Mouse (Mus musculus) frontal cortex, postnatal 25 days (tissue): ENCODE results near the gene Chd5.
A peak's percentile ranks its signal among the peaks of the same experiment; 100 is the strongest.

Experiments used
- DNase-seq, 2 experiments: peaks; one replicate each; pipeline ENCODE4 v3.0.0; 2022; ENCODE audit warnings: low spot score in 2 of 2

Chd5 gene

DNA sequence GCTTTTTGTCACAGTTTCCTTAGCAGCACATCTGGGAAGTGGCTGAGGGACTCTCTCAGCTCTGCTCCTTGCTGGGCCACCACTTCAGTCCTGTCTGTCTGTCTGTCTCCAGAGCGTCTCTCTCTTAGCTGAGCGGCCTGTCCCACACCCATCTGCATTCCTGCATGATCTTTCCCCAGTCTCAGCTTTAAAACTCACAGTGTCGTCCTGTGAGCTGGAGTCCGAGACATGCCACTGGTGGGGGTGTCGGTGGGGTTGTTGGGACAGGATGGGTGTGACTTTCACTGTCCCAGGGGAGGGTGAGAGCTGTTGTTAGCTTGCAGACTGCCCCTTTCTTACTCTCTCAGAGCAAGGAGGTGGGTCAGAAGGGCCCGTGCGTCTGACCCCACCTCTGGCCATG is 17.2 kb downstream of the Chd5 start:
- DNase-seq, result no peak

DNA sequence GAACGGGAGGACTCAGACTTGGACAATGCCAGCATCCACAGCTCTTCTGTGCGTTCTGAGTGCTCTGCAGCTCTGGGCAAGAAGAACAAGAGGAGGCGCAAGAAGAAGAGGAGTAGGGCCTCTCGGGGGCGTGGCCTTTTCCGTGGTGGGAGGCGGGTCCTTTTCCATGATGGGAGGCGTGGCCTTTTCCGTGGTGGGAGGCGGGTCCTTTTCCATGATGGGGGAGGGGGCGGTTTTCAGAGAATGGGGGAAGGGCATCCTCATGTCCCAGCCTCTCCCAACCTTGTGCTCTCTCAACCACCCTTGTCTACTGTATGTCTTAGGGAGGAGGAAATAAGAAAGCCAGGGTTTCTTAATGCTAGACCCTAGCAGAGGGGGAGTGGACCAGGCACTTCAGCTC is 21.2 kb downstream of the Chd5 start:
- DNase-seq, result no peak

DNA sequence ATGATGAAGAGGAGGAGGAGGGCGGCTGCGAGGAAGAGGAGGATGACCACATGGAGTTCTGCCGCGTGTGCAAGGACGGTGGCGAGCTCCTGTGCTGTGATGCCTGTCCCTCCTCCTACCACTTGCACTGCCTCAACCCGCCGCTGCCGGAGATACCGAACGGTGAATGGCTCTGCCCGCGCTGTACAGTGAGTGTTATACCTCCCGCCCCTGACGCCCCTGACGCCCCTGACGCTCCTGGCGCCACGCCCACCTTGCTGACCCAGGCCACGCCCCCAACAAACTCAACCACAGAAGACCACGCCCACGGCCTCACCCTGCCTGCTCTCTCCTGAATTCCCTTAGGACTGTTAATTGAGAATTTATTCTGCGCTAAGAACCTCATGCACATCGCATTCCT is 22.4 kb downstream of the Chd5 start:
- DNase-seq, result no peak

DNA sequence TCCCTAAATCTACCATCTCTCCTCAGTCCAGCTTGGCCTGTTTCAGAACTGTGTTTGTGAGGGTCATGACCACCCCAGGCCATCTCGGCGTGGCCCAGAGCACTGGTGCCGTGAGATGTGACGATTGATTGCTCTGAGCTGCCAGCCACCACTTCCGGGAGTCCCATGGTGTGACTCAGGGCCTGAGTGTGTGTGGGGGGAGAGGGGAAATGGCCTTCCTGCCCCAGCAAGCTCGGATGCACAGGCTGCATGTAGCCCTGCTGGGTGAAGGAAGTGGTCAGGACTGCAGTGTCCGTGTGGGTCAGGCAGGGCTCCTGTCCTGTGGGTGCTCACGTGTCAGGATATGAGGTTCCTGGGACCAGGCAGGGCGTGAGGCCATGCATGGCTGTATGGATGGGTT is 23.7 kb downstream of the Chd5 start:
- DNase-seq, result no peak

DNA sequence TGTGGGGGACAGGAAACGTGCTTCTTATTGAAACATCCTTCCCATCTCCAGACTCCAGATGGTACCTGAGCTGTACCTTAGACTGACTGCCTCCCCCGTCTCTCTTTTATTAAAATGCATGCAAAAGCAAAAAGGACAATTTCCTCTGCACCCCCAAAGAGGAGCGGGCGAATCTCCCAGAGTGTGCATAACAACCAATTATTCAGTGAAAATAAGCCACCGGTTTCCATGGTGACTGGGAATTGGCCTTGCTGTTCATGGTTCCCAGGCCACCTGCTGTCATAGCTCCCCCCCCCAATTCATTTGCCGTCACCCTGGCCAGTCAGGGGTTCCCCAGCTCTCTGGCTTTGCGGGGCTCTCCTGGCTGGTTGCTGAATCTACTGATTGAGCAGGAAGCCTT is 26.8 kb downstream of the Chd5 start:
- DNase-seq, result no peak

DNA sequence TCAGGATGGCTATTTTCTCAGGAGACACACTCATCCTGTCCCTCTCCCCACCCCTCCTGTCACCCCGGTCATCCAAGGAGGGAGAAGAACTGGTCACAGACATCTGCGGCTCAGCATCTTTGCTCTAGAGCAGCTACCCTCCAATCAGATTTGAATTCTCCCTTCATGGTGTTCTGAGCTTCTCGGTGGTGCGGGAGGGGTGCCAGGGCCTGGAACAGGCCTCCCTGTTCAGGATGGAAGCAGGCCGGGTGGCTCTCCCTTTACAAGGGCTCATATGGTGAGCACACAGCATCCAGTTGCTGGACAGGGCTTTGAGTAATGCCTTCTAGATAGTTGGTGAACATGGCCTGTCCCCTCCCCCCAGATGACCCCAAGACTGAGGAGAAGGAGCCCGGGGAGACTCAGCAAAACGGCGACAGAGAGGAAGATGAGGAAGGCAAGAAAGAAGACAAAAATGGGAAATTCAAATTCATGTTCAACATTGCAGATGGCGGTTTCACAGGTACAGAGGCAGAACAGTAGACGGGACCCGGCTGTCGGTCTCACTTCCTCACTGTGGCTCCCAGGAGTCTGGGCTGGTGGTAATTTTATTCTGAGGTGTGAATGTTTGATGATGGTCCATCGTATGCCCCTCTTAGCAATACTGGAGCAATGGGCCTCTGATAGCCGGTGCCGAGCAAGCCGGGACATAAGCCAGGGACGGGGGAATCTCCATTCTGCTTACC is 44.2 kb downstream of the Chd5 start:
- no peak for DNase-seq

DNA sequence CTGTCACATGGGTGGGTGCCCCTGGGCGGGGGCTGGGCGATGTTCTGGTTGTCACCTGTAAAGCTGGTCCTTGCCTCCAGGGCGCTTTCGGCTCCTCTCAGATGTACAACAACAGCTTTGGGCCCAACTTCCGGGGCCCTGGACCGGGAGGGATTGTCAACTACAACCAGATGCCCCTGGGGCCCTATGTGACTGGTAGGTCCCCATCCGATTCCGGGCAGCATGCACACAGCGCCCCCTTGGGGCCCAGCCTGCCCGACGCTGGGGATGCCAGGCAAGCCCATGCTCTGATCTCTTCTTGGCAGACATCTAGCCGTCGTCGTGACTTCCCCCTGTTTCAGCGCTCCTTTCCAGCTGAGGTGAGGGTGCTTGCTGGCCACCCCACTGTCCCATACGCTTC is 47.2 kb downstream of the Chd5 start:
- DNase-seq, result peak in 1 of 2 experiments; percentile 41

DNA sequence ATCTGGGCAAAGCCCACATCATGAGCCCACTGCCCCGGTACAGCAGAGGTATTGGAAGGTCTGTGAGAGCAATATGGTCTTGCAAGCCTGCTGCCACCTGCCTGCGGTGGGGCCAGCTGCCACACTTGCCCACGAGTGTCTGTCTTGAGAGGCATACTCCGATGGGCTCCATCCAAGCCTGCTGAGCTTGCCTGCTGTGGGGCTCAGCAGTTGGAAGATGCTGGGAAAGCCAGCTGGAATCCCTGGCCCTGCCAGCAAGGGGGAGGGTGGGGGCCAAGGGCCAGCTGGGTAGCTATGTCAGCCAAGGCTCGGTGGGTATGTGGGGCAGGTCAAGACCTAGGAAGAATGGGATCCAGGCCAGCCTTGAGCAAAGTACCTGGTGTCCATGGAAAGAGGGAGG is 53.7 kb downstream of the Chd5 start:
- DNase-seq, result no peak

DNA sequence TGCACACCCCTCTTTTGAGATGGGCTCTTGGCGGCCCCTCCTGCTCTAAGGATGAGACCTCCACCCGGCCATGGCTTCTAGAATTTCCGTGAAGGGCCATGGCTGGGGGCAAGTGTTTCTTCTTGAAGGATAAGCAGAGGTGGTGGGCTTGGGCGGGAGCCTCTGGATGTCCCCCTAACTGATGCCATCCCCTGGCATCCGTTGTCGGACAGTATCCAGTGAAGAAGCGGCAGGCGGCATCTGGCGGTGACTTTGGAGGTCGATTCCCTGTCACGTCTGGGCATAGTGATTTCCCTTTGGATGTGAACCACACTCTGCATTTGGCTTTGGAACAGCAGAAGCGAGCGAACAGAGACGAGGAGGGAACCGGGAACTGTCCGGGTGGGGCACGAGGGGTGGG is 54.2 kb downstream of the Chd5 start:
- no peak for DNase-seq

DNA sequence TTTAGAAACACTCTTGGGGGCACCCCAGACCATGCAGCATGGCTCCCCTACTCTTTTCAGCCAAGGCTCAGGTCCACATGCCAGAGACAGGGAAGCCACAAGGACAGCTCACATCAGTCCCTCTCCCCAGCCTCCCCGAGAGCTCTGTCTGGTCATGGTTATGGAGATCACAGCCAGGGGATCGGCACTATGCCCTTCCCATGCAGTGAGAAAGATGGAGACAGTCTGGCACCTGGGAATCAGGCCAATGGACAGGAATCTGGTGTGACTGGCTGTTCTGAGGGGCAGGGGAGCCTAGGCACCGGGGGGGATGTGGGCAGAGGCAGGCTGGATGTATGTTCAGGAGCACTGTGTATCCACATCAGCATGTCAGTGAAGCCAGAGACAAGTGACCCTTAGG is 60.5 kb downstream of the Chd5 start:
- DNase-seq, result no peak

DNA sequence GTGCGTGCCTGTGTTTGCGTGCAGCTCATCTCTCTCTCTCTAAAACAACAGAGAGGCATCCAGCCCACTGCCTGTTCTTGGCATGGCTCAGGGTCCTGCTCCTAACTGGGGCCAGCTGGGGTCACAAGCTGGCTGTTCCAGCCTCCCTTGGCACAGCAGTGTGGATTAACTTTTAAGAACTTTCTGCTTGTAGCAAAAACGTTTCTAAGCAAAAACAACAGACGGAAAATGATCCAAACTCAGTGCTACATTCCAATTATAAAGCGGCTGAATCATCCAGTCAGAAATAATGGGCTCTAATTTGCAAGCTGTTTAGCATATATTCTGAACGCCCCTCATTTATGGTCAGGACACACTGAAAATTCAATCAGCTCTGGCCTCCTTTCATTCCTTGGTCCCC is 66.7 kb downstream of the Chd5 start:
- no peak for DNase-seq

DNA sequence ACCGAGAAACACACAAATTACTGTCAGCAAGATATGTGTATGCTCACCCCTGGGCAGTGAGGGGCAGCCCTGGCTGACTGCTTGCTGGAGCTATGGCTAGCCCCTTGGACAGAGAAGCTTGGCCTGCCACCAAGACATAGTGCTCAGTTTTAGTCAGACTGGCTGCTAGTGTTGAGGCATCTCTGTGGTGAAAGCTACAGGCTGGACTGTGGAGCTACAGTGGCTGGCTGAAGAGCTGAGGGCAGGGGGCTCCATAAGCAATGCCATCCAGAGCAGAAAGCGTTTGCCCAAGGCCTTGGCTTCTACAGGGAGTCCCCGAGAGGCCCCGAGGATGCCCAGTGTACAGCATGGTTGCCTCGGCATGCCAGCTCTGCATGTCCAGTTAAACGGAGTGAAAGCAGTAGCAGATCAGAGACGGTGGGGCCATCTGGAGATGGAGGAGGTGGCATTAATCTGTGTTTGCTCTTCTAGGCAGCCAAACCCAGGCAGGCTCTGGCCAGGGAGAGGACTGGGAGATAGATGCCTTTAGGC is 67.3 kb downstream of the Chd5 start:
- DNase-seq, result no peak

DNA sequence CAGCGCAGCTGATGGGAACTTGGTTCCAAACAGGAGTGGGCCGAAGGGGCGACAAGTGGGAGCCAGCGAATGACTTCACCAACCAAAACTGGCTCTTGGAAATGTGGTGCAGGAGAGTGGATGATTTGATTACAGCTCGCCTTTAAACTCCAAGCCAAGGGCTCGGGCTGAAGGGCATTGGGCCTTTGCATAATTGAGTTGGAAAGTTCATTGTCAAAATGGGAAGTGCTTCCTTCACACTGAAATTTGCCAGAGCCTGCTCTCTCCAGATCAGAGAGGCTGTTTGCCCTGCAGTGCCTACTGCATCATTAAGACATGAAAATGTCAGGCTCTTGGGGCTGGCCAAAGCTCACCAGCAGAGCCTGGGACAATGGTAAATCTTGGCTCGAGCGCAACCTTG is 68.1 kb downstream of the Chd5 start:
- no peak for DNase-seq

DNA sequence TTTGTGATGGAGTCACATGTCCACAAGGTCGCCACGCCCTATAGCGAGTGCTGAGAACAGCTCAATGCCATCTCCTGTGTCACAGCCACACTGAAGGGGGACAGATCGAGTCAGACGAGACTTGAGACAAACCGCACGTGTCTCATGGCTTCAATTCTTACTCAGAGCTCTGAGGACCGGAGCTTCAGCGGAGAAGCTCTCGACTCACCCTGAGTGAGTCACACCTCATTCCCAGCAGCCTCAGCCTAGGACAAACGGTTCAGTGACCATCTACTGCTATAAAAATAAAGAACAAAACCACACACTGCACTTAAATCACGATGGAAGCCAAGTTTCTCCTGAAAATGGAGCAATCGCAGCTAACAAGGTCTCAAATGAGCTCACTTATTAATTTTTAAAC is 72.5 kb downstream of the Chd5 start:
- no peak for DNase-seq

DNA sequence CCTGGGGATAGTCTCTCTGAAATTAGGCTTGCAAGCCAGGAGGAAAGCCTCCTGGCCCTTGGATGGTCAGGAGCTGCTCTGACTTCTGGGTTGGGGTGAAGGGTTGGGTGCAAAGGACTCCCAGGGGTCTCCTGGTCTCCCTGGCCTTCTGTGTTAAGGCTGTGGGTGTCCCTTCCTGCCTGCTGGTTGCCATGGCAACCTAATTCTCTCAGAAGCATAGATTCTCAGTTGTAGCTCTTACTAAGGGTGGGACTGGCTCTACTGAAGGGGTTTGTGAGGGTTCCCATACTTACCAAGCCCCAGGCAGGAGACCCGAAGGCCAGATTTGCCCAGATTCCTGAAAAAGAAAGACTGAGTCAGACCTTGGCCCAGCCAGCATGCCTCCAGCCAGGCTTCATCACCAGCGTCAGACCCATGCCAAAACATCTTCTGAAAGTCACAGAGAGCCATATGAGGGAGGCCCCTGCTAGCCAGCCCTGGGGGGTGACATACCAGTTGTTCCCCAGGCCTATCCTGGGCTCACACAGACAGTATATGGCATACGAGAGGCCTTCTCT is 74.2 kb downstream of the Chd5 start:
- no peak for DNase-seq

DNA sequence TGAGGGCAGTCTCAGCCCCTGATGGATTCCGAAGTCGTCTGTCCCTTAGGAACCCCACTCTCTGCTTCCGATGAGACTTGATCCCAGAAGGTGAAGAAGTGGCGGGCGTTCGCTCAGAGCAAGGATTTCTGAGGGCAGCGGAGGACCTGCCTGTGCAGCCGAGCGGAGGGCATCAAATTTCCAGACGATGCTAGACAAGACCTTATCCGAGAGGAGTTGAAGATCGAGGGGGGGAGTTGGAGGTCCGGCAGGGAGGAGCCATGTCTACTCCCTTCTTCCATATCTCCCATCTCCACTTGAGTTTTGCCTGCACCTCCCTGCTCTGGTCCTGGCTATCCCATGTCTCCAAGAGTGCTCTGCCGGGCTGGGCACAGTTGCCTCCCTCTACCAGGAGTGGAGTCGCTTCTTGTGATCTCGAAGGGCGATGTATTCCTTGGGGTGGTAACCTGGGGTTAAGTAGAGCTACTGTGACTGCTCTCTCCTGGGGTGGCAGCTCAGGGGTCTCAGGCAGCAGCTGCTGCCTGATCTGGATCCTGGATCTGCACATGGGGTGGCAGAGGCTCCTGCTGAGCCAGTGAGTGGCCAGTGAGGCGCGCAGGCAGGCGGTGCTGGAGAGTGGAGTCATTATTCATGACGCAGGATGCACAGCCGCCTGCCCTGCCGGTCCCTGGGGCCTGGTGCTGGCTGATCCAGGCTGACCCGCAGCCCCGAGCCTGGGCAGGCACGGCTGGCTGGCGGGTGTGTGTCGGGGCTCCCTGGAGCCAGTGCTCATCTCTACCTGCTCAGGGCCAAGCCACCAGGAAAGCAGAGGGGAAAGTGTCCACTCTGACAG is 80.0 kb downstream of the Chd5 start:
- no peak for DNase-seq

DNA sequence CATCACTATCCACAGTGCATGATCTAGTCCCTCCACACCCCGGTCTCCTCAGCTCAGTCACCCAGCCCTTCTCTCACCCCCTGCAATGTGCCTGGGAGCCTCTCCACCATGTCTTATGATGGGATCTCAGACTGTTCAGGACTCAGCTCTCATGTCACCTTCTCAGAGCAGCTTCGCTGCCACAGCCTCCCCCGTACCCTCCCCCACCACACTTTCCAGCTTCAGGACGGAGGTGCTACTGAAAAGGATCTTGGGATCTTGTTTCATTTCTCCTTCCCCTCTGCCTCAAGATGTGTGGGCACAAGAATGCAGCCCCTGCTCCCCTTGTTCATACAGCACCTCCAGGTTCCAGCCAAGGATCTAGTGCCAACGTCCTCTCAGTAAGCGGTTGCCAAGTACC is 85.1 kb downstream of the Chd5 start:
- no peak for DNase-seq

DNA sequence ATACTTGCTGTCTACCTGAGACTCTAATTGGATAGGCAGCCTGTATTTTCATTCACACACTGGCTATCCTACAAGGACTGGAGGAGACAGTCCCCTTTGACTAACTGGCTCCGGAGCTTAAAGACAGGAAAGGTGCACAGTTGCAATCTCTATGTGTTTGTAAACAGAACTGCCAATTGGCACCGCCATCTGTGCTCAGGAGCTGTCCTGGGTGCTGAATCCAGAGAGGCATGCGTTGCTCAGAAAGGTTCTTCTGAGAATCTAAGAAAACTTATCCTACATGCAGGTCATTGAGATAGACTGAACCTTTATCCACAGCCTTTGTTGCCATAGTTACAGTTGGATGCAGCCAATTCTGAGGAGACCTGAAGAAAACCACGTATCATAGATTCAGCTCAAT is 85.9 kb downstream of the Chd5 start:
- DNase-seq, result no peak

DNA sequence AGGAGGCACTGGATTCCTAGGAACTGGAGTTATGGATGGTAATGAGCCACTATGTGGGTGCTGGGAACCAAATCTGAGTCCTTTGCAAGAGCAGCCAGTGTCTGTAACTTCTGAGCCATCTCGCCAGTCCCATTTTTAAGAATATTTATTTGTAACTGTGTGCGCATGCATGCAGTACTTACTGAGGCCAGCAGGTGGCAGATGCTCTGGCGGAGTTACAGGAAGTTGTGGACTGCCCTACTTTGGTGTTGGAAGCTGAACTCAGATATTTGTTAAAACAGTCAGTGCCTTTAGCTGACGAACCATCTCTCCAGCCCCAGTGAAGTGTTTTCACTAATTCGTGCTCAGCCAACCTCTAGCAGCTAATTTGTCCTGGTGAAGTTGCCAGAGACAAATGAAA is 86.5 kb downstream of the Chd5 start:
- DNase-seq, result no peak

DNA sequence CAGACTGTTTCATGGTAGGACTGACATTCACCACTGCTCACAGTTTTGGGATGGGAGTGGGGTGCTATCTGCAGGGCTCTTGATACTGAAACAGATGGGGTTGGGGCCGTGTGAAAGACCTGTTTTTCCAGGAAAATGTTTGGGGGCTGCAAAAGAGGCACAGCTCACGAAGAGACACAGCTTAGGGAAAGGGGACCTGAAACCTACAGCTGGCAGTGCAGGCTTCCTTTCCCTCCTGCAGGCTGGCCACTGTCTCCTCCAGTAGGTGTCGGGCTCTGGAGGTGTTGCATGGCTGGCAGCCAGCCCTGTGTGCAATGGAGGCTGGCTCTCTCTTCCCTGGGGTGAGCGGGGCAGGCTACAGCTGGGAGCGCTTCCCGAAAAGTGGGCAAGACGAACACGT is 89.8 kb downstream of the Chd5 start:
- no peak for DNase-seq

DNA sequence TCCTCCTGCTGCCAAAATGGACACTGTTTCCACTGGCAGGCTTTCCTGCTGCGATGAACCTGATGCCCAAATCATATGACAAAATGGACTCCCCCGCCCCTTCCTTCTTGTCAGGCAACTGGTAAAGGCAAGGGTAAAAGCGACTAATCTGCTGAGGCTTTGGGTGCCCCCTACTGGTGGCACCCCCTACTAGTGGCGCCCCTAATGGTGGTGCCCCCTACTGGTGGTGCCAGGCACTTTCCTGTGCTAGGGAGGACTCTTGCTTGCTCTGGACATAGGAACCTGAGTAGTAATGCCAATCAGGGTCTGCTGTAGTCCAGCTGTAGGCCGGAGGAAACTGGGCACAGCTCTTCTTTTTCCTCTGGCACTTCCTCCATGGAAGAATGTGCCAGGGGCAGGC is 93.9 kb downstream of the Chd5 start:
- peak in 1 of 2 experiments; percentile 35 for DNase-seq

DNA sequence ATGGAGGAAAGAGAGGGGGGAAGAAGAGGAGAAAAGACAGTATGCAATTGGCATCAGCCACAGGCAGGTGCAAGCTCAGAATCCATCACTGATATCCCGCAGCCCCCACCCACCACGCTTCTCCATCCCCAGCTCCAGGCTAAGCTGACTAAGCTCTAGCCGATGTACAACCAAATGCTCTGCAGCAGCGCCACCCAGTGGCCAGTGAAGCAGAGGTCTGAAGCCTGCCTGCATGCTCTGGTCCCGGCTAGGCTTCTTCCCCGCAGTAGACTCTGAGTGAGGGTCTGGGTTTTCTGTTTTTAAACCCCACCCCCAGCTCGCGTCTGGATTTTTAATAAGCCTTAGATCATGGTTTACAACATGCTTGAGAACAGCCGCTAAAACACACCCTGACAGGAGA is 96.4 kb downstream of the Chd5 start:
- DNase-seq, result peak; percentile 90 to 92

DNA sequence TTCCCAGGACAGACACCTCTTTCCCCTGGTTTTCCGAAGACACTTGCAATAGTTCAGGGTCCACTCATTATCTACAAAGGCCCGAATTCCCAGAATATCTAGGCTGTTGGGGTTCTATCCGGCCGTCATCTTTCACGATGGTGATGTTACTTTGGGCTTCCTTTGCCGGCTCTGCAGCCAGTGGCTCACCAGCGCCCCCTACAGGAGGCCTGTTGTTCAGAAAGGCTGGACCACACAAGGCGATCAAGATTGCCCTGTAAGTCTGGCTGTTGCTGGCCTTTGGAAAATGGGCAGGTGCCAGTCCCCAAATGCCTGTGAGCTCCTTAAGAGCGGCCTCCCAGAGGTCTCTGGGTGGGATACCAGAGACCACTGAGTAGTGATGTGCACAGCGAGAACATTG is 96.8 kb downstream of the Chd5 start:
- peak; percentile 73 to 75 for DNase-seq
